Mouse (Mus musculus): ENCODE data around the gene Mroh8. TPM values are rescaled to one million over a fixed set of nuclear protein-coding genes. Genes with fewer than 3 reads are reported as not detected.

The Mroh8 gene
- total and polyA plus RNA-seq, 3 experiments, result 0.15 to 0.18 TPM; not detected in 1

DNA sequence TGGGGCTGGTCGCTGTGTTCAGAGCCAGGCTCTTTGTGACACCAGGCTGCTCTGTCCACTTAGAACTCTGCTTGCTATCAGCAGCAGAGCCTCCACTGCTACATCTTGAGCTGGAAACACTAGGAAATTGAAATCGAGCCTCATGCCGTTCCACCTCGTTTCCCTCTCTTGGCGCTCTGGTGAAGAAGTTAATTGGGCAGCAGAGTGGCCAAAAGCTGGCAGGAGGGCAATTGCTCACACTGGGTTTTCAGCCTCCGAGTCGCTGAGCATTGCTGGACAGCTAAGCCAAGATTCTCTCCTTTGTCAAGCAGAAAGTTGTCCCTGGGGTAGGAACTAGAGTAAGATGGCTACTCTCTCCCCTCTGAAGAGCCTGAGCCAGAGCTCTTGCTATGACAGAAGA, 35.0 kb upstream of the Mroh8 start:
- peaks cover 0 to 44% of the 10 kb centered on the region in 2 experiments; a peak in 2 of 4 replicates for H3K36me3 ChIP-seq (ENCODE audit: control insufficient read depth in 1 of 2, insufficient read depth in 2 of 2, low read length in 2 of 2)
- H3K27me3 ChIP-seq (ENCODE audit: control insufficient read depth in 1 of 2, insufficient read depth in 2 of 2, low read length in 2 of 2), result no peaks in the 10 kb centered on the region
- H3K9ac ChIP-seq (ENCODE audit: control insufficient read depth, low read depth, low read length, poor library complexity, severe bottlenecking), result no peak overlapping the region
- H3K27ac ChIP-seq (ENCODE audit: control insufficient read depth, low read depth, low read length), result no peak overlapping the region
- no peaks in the 10 kb centered on the region for H3K9me3 ChIP-seq (replicated peaks; ENCODE audit: insufficient read depth, low read length)
- no peaks in the 10 kb centered on the region for H3K4me1 ChIP-seq (ENCODE audit: control insufficient read depth in 1 of 2, insufficient read depth in 2 of 2, low read length in 2 of 2)
- DNase-seq (ENCODE audit: low read depth, low spot score), result no peak
- H3K79me2 ChIP-seq (ENCODE audit: control insufficient read depth, insufficient read depth, low read length, poor library complexity), result no peaks in the 10 kb centered on the region
- no peak for TF ChIP-seq JUND (IDR thresholded peaks at IDR 0.05; ENCODE audit: low read depth, low read length)
- no peak overlapping the region for H3K4me3 ChIP-seq (ENCODE audit: control insufficient read depth in 1 of 2, insufficient read depth in 1 of 2, low read depth in 2 of 2, low read length in 2 of 2)

DNA sequence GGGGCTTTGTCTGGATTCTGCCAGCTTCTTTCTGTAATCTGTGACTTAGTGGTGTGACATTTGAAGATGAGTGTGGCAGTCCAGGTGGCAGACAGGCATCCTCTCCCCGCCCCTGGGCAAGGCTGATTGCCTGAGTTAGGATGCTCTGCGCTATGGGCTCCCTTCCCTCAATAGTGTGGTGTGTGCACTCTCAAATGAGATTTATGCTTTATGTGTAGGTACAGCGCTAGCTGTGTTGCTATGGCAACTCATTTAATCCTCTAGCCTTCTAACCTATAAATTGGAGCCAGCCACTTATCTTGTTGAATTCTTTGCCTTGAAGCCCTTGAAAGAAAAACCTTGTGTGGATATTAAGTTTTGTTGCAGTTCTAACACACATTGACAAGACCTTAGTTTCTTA, 34.4 kb upstream of the Mroh8 start:
- H3K9ac ChIP-seq (ENCODE audit: control insufficient read depth, low read depth, low read length, poor library complexity, severe bottlenecking), result no peak overlapping the region
- H3K4me3 ChIP-seq (ENCODE audit: control insufficient read depth in 1 of 2, insufficient read depth in 1 of 2, low read depth in 2 of 2, low read length in 2 of 2), result no peak overlapping the region
- H3K4me1 ChIP-seq (ENCODE audit: control insufficient read depth in 1 of 2, insufficient read depth in 2 of 2, low read length in 2 of 2), result no peaks in the 10 kb centered on the region
- H3K27ac ChIP-seq (ENCODE audit: control insufficient read depth, low read depth, low read length), result no peak overlapping the region
- H3K36me3 ChIP-seq (ENCODE audit: control insufficient read depth in 1 of 2, insufficient read depth in 2 of 2, low read length in 2 of 2), result peaks cover 0 to 44% of the 10 kb centered on the region in 2 experiments; a peak in 2 of 4 replicates
- DNase-seq (ENCODE audit: low read depth, low spot score), result no peak
- no peak for TF ChIP-seq GATA1 (IDR thresholded peaks at IDR 0.05; ENCODE audit: low read depth, low read length)
- TF ChIP-seq USF2 (IDR thresholded peaks at IDR 0.05; ENCODE audit: borderline replicate concordance in 1 of 2, insufficient read depth in 1 of 2, low read depth in 1 of 2, low read length in 2 of 2), result no peak
- no peak for TF ChIP-seq NELFE (IDR thresholded peaks at IDR 0.05; ENCODE audit: low read depth, low read length)
- TF ChIP-seq MAZ (IDR thresholded peaks at IDR 0.05; ENCODE audit: low read depth, low read length), result no peak
- TF ChIP-seq ELF1 (IDR thresholded peaks at IDR 0.05; ENCODE audit: low read depth, low read length), result no peak
- TF ChIP-seq E2F4 (IDR thresholded peaks at IDR 0.05; ENCODE audit: borderline replicate concordance, low read depth, low read length), result no peak
- TF ChIP-seq MYB (IDR thresholded peaks at IDR 0.05; ENCODE audit: low read depth, low read length), result no peak
- no peak for TF ChIP-seq RCOR1 (IDR thresholded peaks at IDR 0.05; ENCODE audit: low read depth, low read length)
- no peak for TF ChIP-seq BHLHE40 (IDR thresholded peaks at IDR 0.05; ENCODE audit: borderline replicate concordance, low read depth, low read length)
- TF ChIP-seq JUND (IDR thresholded peaks at IDR 0.05; ENCODE audit: low read depth, low read length), result no peak
- TF ChIP-seq MAX (IDR thresholded peaks at IDR 0.05; ENCODE audit: low read length), result no peak
- TF ChIP-seq GABPA (IDR thresholded peaks at IDR 0.05; ENCODE audit: low read depth, low read length), result no peak
- no peak for TF ChIP-seq RAD21 (IDR thresholded peaks at IDR 0.05; ENCODE audit: low read depth, low read length)
- TF ChIP-seq MAFK (IDR thresholded peaks at IDR 0.05; ENCODE audit: borderline replicate concordance, low read depth, low read length), result no peak
- TF ChIP-seq MYC (IDR thresholded peaks at IDR 0.05; ENCODE audit: low read depth, low read length), result no peak
- no peak for TF ChIP-seq MEF2A (IDR thresholded peaks at IDR 0.05; ENCODE audit: extremely low read depth, insufficient replicate concordance, low read depth, low read length, poor library complexity, severe bottlenecking)
- H3K27me3 ChIP-seq (ENCODE audit: control insufficient read depth in 1 of 2, insufficient read depth in 2 of 2, low read length in 2 of 2), result no peaks in the 10 kb centered on the region
- 0 out of 2 replicates have a peak, but pooled peaks cover 1% of the 10 kb centered on the region for H3K79me2 ChIP-seq (ENCODE audit: control insufficient read depth, insufficient read depth, low read length, poor library complexity)
- no peaks in the 10 kb centered on the region for H3K9me3 ChIP-seq (replicated peaks; ENCODE audit: insufficient read depth, low read length)
